Mouse (Mus musculus) skeletal muscle tissue, adult 2 months (tissue): ENCODE measurements at regions not wholly inside any gene's neighbourhood (a gene's known extent, or its start where the extent isn't known, plus 50 kb on each side); places are given as distances from the start of the nearest gene placed in this dataset.

Source experiments
- DNase-seq: peaks from one replicate; pipeline ENCODE4 v3.0.0-alpha.2; 2012; ENCODE audit warnings: low read depth, low spot score

DNA sequence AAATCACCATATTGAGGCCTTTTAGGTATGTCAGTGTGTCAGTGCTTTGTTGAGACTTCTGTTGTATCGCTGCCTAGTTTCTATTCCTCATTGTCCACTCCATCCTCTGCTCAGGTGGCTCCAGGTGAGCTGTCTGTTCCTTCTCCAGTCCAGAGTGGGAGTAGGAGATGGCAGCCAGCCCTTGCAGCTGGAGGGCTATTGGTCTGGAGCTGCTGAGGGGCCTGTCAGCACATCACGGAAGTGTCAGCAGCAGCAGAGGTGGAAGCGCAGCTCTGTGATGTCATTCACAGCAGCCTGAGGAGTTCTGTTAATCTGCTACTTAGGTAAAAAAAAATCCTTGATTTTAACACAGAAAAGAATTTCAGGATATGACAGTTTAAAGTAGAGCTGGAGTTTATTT is 126.0 kb upstream of the Adra1b start:
- DNase-seq, result no peak

DNA sequence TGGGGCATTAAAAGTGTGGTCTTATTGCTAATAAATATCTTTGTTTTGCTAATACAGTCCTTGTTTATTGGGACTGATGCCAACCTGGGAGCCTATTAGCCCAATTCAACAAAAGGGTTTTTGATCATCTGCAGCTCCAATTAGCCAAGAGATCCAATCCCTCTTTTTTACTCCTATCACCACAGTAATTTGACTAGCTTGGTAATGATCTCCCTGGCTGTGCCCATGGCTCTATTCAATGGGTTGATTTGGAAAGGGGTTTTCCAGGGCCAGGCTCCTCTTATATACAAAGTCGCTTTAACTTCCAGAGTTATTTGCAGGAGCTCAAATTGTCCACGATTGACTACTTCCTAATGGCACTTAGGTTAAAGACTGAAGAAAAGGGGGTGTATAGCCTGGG is 145.1 kb upstream of the Adra1b start:
- no peak for DNase-seq

DNA sequence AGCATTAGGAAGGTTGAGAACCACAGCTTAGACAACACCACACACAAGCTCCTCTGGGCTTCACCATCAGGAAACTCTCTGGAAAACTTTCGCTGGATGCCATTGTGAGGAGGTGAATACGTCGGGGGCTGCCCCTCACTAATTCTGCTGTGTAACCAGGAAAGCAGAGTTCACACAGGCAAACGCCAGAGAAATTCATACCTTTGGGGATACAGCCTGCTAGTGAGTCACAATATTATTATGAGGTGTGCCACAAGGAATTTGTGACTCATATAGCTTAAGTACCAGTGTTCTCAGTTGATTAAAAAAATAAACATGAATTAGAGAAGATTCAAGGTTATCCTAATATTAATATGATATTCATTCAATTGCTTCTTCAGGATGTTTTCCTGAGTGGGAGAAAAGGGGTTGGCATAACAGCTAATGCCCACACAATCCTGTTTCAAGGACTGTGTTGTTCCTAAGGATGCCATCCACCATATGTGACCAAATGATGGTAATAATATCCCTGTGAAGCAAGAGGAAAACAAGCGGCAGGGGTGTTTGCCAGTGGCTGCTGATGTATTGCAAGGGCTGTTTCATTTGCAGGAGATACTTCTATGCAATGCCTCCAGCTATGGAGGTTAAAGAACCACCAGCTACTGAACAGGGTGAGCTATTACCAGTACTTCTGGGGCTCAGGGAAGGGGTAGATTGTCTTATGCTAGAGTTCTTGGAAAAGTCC is 148.4 kb upstream of the Adra1b start:
- DNase-seq, result peak; percentile 7

DNA sequence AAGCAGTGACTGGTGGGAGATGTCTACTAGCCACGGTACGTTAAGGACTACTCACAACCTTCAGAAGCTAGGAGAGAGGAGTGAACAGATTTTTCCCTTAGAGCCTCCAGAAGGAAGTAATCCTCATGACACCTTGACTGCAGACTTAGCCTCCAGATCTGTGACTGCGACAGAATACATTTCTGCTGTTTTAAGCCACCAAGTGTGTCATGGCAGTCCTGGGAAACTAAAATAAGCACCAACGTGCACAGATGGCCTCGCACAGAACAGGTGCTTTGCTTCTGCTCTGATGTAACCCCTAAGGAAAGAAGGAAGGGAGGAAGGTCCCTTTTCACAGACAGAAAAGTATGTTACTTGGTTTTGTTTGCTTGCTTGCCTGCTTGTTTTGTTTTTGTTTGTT is 151.5 kb upstream of the Adra1b start:
- no peak for DNase-seq

DNA sequence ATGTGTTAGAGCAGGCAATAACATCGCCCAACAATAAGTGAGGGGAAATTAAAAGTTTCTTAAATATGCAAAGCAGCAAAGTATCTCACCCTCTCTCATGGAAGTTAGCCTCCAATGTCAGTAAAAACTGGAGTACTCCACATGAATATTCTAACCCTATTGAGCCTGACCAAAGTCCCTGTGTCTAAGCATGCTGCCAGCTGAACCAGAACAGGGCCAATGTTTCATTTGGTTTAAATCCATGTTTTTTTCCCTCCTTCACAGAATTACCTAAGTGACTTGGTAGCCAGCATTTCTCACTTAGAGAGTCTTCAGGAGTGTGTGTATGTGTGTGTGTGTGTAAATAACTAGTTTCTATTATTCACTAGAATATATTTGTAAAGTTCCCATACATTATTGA is 161.4 kb upstream of the Adra1b start:
- no peak for DNase-seq

DNA sequence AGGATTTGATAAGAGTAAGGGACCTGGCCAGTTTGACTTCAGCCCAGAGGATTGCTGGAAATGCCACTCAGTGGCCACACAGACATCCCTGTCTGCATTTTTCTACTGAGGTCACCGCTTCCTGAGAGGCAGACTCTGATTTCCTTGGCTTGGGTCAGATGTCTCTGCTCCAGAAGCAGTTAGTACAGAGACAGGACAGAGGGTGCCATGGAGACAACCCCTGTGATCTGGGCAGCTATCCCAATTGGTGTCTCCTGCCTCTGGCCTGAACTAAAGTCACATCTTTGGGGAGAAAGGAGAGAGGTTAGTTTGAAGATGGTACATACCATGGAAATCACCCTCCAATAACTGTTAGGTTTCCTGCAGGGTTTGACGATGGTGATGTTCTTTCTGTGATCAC is 165.2 kb upstream of the Adra1b start:
- DNase-seq, result no peak

DNA sequence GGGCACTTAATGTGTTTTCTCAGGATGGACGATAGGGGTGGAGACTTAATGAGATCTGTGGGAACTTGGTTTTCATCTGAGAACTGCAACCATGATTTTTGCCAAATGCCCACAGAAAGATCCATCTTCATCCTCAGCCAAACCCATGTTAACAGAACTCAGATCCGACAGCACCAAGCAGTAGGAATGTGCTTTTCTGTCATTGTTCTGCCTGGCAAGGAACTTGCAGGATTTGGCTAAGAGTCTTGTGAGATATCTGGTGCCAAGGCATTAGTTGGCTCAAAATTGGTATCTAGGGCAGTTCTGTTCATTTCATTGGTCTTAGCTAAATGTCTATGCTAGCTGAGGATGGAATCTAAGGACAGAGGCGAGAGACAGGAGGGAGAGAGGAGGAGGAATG is 182.7 kb upstream of the Adra1b start:
- no peak for DNase-seq

DNA sequence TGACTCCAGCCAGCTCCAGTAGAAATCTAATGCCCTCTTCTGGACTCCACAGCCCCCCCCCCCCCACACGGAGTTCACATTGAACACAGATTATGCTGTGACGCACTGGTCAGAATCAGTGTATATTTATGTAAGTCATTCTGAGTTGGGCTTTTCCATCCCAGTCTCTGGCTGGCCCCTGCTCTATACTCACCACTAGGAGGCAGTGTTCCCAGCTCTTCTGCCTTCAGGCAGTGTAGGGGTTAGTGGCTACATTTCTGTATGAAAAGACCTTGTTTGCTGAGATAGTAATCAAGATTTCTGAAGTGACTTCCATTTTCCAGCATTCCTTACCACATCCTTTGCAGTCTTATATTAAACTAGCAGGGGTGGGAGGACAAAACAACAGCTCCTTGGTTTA is 185.9 kb upstream of the Adra1b start:
- DNase-seq, result no peak

DNA sequence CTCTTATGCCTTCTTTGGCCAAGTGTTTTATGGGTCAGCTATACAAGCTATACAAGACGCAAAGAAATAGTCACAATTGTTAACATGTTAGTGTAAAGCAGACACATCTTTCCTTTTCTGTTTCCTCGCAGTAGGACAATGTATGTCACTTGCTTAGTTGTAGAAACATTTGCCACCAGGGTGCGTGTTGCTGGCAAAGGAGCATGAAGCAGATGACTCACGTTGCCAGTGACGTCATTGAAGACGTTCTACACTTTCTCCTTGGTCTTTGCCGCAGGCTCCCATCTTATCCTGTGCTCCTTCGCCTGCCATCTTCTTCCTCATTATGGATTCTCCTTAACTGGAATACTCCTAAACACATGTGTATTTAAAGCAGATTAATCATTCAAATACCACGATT is 188.5 kb upstream of the Adra1b start:
- no peak for DNase-seq

DNA sequence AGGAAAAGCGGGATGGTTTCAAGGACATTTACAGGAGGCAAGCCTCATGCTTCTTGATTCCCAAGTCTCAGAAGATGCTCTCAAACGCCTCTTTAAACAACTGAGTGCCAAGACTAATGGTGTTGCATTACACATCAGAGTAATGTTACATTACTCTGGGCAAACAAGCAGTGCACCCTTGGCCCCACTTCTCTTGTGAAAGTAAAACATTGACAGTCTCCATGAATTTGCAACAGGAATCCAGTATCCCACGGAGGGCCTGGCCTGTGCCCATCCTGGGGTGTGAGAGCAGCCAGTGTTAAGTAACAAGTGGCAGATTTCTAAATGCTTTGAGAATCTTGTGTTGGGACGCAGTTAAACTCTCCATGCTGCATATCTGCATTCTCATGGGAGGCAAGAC is 194.3 kb upstream of the Adra1b start:
- no peak for DNase-seq

DNA sequence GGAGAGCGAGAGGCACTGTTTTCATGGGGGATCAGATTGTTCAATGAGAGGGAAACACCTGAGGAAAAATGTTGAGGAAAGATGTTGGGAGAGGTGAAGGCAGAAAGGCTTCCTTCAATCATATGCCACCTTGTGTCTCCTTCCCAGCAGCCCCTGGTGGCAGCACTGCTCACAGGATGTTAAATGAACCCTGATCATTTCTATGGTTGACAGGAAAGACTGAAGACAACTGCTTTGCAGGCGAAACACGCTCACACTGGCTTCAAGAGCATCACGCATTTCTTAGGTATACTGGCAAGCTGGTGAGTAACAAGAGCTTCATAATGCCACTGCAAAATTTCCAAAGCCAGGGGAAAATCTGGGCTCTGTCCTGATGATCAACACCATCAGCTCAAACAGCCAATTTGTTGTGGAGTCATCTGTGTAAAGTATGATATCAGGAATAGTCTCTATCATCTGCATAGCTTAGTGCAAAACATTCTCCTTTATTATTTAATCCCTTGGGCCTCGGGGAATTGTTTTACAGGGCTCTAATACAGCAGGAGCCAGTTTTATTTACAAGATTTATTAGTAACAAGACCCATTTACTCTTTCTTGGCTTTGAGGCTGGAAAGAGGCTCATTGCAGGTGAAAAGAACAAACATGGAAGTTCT is 202.3 kb upstream of the Adra1b start:
- DNase-seq, result no peak

DNA sequence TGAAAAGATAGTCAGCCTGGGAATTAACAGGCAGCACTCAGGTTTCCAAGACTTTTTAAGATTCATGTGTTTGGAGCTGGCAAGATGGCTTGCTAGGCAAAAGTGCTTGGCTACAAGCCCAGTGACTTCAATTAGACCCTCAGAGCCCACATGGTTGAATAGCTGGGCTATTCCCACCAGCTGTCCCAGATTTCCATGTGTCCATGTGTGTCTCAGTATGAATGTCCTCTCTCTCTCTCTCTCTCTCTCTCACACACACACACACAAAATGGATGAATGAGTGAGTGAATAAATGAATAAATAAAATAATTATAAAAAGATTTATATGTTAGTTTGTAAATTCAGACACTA is 202.8 kb upstream of the Adra1b start:
- DNase-seq, result no peak

DNA sequence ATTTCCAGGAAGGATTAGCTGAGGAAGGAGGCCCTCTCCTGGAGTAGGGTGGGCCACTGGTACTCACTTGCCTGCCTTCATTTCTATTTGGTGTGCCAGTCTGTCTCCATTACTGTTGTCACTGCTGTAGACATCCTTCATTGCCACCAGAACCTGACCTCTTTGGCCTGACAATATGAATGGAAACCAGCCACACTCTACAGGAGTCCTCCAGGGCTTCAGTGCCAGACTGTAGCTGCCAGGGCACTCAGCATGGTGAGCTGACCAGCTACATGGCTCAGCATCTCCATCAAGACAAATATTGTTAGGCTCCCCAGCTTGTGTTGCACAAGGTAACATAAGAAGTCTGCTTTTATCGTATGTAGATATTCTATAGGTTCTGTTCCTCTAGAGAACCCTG is 205.2 kb upstream of the Adra1b start:
- no peak for DNase-seq

DNA sequence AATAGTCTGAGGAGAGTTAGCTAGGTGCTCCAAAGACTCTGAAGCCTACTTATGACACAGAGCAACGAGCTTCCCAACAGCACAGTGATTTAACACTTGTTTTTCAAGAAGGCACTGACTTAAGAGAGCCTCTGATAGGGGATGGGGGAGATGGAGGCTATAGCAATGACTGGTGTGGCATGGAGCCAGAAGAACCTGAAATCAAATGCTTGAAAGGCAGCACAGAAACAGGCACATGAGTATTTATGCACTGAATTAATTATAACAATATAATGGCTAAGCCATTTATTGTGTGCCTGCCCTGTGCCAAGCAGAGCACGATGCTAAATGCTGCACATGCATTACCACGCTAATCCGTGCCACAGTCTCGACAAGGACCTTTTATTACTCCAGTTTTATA is 210.5 kb upstream of the Adra1b start:
- no peak for DNase-seq

DNA sequence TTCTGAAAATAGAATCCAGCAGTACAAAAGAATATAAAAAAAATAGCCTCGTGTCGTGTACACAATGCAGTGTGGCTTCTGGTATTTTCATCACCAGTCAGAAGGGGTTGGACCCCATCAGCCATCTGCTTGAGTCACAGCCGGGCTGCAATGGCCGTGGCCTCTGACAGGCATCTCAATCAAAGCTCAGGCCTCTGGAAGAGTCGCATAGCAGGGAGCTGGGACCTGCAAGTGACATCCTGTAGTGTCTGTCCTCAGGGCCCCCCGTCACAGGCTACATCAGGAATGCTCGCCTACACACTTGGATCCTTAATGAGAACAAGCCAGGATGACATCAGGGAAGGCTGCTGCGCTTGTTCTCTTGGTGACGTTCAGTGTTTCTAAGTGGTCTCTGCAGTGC is 226.1 kb upstream of the Adra1b start:
- peak; percentile 8 for DNase-seq

DNA sequence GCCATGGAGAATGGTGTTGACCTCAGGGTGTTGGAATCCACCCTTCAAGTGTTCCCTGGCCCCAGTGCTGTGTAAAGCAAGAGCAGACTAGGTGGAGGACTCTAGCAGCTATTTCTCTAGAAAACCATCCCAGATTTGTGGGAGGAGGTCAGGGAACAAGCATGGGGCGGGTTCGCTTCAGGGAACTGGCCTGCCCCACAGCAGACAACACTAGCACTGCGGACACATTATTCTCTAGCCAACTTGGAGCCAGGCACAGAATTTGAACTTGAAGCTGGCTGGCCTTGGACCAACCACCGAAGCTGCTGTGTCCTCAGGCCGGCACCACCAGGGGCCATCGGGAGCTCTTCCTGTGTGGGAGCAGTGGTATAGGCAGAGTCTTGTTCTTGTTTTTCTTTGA is 227.5 kb upstream of the Adra1b start:
- DNase-seq, result peak; percentile 68

DNA sequence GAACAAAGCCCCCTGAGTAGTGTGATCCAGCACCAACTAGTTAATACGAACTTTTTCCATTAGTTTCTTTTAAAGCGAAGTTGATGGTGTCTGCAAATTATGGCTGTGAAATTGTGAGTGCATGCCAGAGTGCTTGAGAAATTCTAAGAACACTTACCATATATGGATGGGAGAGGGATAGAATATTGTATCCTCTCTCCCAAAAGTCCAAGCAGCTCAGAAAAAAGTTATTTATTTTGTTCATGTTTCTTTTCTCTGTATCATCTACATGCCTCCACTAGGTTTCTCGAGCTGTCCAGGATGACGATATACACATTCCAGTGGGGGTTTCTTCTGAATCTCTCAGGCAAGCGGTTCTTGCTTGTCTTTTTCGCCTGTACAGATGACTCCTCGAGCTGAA is 232.2 kb upstream of the Adra1b start:
- no peak for DNase-seq

DNA sequence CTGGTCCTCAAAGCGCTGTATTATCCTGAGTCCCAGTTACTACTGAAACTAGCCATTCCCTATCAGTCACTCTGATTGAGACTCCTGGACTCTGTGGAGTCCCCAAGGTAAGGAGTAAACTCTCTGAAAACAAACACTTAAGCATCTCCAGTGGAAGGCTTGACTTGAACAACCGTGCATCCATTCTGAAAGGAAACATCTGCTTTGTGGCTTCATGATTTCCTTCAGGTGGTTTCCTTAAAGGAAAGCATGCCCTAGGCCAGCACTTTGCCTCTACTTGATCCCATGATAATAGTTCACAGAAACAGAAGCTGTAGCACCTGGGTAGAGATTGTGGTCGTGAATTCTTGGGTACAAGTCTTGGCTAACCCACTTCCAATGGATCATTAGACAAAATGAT is 235.0 kb upstream of the Adra1b start:
- no peak for DNase-seq

DNA sequence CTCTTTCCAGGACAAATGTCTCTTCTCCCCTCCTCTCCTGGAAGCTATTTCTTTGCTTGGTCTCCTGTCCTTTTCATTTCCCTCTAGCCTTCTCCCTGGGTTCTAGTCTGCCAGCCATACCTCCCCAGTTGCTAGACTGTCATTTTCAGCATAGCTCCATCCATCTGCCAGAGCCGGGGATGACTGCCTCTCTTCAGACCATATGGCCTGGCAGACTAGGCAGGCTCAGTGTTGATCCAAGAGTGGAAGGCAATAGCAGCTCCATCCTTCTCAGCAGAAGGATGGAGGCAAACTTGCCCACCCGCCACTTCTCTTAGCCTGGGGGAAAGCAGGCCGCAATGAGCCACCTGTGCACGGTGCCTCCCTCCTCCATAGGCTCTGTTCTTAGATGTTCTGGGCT is 242.0 kb upstream of the Adra1b start:
- no peak for DNase-seq

DNA sequence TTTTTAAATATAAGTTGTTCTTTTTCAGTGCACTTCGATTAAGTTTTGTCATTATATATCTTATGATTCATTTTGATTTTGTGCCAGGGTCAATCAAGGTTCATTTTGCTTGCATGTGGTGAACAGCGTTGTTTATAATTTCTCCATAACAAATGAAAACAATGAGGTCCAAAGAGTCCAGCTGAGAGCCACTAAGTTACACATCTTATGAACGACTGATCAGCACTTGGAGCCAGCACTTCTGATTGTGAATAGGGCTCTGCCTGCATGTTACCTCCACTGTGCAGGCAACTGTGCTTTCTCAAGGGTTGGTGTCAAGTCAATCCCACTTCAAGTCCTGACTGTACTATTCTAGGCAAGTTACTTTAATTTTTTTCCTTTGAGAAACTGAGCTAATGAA is 243.5 kb upstream of the Adra1b start:
- DNase-seq, result no peak

DNA sequence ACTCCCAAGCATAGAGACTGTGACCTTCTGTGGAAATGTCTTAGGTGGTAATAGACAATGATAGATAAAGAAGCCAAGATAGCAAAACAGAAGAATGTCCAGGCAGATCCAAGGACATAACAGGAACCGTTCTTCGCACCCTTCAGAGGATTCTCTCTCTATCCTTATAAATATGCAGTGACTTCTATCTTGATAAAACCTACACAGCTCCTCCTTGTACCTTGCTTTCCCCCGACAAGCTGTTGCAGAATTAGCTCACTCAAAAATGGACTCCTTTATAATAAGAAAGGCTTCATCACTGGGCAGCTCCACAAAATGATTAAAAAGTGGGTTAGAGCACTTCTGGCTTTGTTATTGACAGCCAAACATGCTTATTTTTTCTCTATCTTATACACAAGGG is 245.4 kb upstream of the Adra1b start:
- no peak for DNase-seq

DNA sequence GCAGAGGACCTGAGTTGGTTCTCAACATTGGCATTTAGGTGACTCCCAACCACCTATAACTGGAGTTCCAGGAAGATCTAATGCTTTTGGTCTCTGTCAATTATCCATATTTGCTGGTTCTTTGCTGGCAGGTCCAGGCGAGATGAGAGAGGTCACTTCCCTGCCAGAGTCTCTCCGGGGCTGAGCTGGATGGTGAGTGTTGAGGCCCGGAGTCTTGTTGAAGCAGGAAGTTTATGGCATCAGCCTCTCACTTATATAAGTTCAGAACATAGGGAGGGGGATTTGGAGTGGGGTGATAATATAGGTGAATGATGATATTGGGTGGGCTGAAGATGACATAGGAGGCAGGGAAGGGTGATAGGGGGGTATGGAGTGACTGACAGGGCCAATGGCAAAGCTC is 246.3 kb upstream of the Il12b start:
- DNase-seq, result no peak

DNA sequence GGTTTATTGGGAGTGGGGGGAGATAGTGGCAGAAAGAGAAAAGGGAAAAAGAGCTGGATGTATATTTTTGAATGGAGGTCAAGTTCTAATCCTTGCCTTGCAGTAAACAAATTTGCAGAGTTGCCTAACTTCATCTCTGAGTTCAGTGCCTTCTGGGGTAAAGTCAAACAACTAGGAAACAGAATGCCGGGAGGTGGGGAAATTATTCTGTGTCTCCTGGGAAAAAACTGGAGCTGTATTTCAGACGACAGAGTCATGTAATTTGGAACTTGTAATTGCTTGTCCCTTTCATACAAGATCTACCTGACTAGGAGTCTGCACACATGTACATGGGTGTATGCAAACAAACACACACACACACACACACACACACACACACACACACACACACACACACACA is 244.3 kb upstream of the Il12b start:
- no peak for DNase-seq

DNA sequence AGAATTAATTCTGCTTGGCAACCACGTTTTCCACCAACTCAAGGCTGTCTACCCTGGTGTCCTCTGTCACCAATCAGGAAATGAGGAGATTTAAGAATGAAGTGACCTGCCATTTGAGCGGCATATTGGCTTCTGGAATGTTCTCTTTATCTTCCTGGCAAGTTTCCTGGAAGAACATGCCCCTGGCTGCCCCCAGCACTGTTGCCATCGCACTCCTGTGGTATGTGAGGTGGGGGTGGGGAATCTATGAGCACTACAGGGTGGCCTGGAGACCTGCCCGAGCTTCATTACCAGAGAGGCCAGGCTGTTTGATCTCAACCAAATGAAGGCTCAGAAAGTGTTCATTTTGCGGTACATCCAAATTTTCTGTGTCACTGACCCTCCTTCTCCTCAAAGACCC is 243.8 kb upstream of the Il12b start:
- no peak for DNase-seq
